Mouse (Mus musculus) lung, postnatal 0 days (tissue): ENCODE measurements around the gene Sox30.

Experiments used
- CTCF ChIP-seq: IDR thresholded peaks from 2 replicates; pipeline ENCODE4 v1.5.1; 2016; ENCODE audit warnings: antibody characterized with exemption, mild to moderate bottlenecking
- EP300 ChIP-seq: IDR thresholded peaks from 2 replicates; pipeline ENCODE4 v1.6.1; 2016; ENCODE audit warnings: antibody characterized with exemption, mild to moderate bottlenecking, control low read depth

- TF ChIP-seq CTCF (no peak), EP300 (no peak)
Observed at GRCm38 (mm10) chr11:45973635-45974034, 6.5 kb upstream of the Sox30 start.
